Mouse (Mus musculus) embryonic facial prominence, embryonic 11.5 days (tissue): ENCODE data around the gene Atp11a. TPM values are rescaled to one million over a fixed set of nuclear protein-coding genes. Genes with fewer than 3 reads are reported as not detected.

ENCODE experiments used
- ATAC-seq: fragments of 200-750 bp; cut with Nextera tagmentation; replicated peaks from 2 replicates; pipeline ENCODE4 v1.8.0; 2017; ENCODE audit warnings: low read depth; ENCODE audit not compliant: insufficient number of reproducible peaks, low FRiP score, low TSS enrichment
- DNase-seq: peaks from one replicate; pipeline ENCODE4 v3.0.0-alpha.2; 2015; ENCODE audit warnings: low spot score
- H3K27ac ChIP-seq: fragments of 300-500 bp; sonication (generic); replicated peaks from 2 replicates; pipeline ENCODE4 v1.5.1; 2014; ENCODE audit warnings: mild to moderate bottlenecking, low read depth, low read length, control low read depth
- H3K27me3 ChIP-seq: fragments of 300-500 bp; sonication (generic); 2 replicates; pipeline ENCODE4 v1.6.1; 2014; ENCODE audit warnings: mild to moderate bottlenecking, low read length, moderate library complexity, mixed read lengths; ENCODE audit not compliant: control insufficient read depth, insufficient read depth
- H3K36me3 ChIP-seq: fragments of 300-500 bp; sonication (generic); replicated peaks from 2 replicates; pipeline ENCODE4 v1.6.1; 2014; ENCODE audit warnings: low read depth, mild to moderate bottlenecking, low read length, moderate library complexity, mixed read lengths; ENCODE audit not compliant: control insufficient read depth, insufficient read depth
- H3K4me1 ChIP-seq: fragments of 300-500 bp; sonication (generic); 2 replicates; pipeline ENCODE4 v1.6.1; 2014; ENCODE audit warnings: low read length, mixed read lengths; ENCODE audit not compliant: control insufficient read depth, insufficient read depth
- H3K4me2 ChIP-seq: fragments of 300-500 bp; sonication (generic); 2 replicates; pipeline ENCODE4 v1.6.1; 2014; ENCODE audit warnings: low read depth, mild to moderate bottlenecking, control low read depth, low read length, moderate library complexity
- H3K4me3 ChIP-seq: fragments of 300-500 bp; sonication (generic); 2 replicates; pipeline ENCODE4 v1.5.1; 2014; ENCODE audit warnings: low read depth, low read length, control low read depth
- H3K9ac ChIP-seq: fragments of 300-500 bp; sonication (generic); replicated peaks from 2 replicates; pipeline ENCODE4 v1.6.1; 2014; ENCODE audit warnings: mild to moderate bottlenecking, control low read depth, low read length
- H3K9me3 ChIP-seq: fragments of 300-500 bp; sonication (generic); replicated peaks from 2 replicates; pipeline ENCODE4 v1.6.1; 2016; ENCODE audit warnings: mild to moderate bottlenecking, low read length, inconsistent platforms, mixed read lengths; ENCODE audit not compliant: control insufficient read depth
- WGBS: fragments of 180-500 bp; shearing (Covaris S2); extraction: QIAGEN DNeasy Blood & Tissue Kit; methylation state at CpG from one replicate; pipeline ENCODE4 v1.1.7; 2014; 5-methylcytosine and 5-hydroxymethylcytosine counted together
- polyA plus RNA-seq: library from polyadenylated mRNA; unstranded; fragments of >200 nt; fragmentation: Nextera tagmentation; extraction: Ambion mirVana; gene quantifications from 2 replicates; pipeline ENCODE4 v1.2.1, GENCODE M21; 2014

Atp11a gene
- polyA plus RNA-seq, 1 experiment from 2014 or later, result 11.6 TPM

GRCm38 (mm10) chr8:12877126-12877525, 120.3 kb downstream of the Atp11a start:
- no peaks in the 10 kb centered on the region for H3K4me1 ChIP-seq
- ATAC-seq, result no peak
- DNase-seq, result no peak

GRCm38 (mm10) chr8:12880163-12880562, 123.3 kb downstream of the Atp11a start:
- Histone ChIP-seq H3K4me2 (no peak overlapping the region), H3K4me3 (no peak overlapping the region), H3K4me1 (no peaks in the 10 kb centered on the region), H3K27me3 (no peaks in the 10 kb centered on the region), H3K36me3 (no peaks in the 10 kb centered on the region; the same call in 1 of the 2 replicates), H3K9me3 (no peaks in the 10 kb centered on the region), H3K9ac (no peak overlapping the region), H3K27ac (no peak overlapping the region)
- ATAC-seq (no peak), DNase-seq (no peak)
- 82% methylated on average over 6 of the region's 6 CpGs for WGBS

More at GRCm38 (mm10) chr8:12877126-12877525, 120.3 kb downstream of the Atp11a start:
- Histone ChIP-seq H3K27me3 (peaks cover 7% of the 10 kb centered on the region), H3K36me3 (no peaks in the 10 kb centered on the region), H3K4me3 (no peak overlapping the region), H3K27ac (no peak overlapping the region), H3K4me2 (no peak overlapping the region), H3K9ac (no peak overlapping the region), H3K9me3 (no peaks in the 10 kb centered on the region)
- 77% methylated on average over 6 of the region's 6 CpGs for whole genome bisulfite sequencing

GRCm38 (mm10) chr8:12883051-12884004, 126.5 kb downstream of the Atp11a start:
- no peak overlapping the region for H3K9ac ChIP-seq

GRCm38 (mm10) chr8:12887772-12888435, 131.1 kb downstream of the Atp11a start:
- Histone ChIP-seq H3K27me3 (no peaks in the 10 kb centered on the region), H3K36me3 (no peaks in the 10 kb centered on the region; the same call in 1 of the 2 replicates), H3K9me3 (no peaks in the 10 kb centered on the region), H3K4me1 (no peaks in the 10 kb centered on the region), H3K4me3 (no peak overlapping the region), H3K9ac (no peak overlapping the region), H3K4me2 (no peak overlapping the region), H3K27ac (no peak overlapping the region)
- WGBS, result 83% methylated on average over 16 of the region's 16 CpGs
- DNase-seq (no peak), ATAC-seq (no peak)

More at GRCm38 (mm10) chr8:12883051-12884004, 126.5 kb downstream of the Atp11a start:
- Histone ChIP-seq H3K27me3 (no peaks in the 10 kb centered on the region), H3K4me2 (no peak overlapping the region), H3K4me1 (no peaks in the 10 kb centered on the region), H3K27ac (no peak overlapping the region), H3K9me3 (no peaks in the 10 kb centered on the region), H3K4me3 (no peak overlapping the region), H3K36me3 (no peaks in the 10 kb centered on the region; the same call in 1 of the 2 replicates)
- WGBS, result 75% methylated on average over 21 of the region's 21 CpGs
- ATAC-seq (no peak; the same call in 1 of the 2 replicates), DNase-seq (no peak)

GRCm38 (mm10) chr8:12889046-12889598, 132.3 kb downstream of the Atp11a start:
- H3K36me3 ChIP-seq, result no peaks in the 10 kb centered on the region; the same call in 1 of the 2 replicates
- no peak for DNase-seq
- no peaks in the 10 kb centered on the region for H3K4me1 ChIP-seq
- no peaks in the 10 kb centered on the region for H3K9me3 ChIP-seq
- H3K4me3 ChIP-seq, result no peak overlapping the region
- no peak overlapping the region for H3K27ac ChIP-seq
- H3K4me2 ChIP-seq, result no peak overlapping the region
- ATAC-seq, result no peak
- 82% methylated on average over 11 of the region's 11 CpGs for WGBS
- H3K27me3 ChIP-seq, result no peaks in the 10 kb centered on the region
- no peak overlapping the region for H3K9ac ChIP-seq

GRCm38 (mm10) chr8:12892882-12893446, 136.2 kb downstream of the Atp11a start:
- H3K4me3 ChIP-seq, result no peak overlapping the region

GRCm38 (mm10) chr8:12893797-12894578, 137.2 kb downstream of the Atp11a start:
- no peak for DNase-seq
- ATAC-seq, result no peak

More at GRCm38 (mm10) chr8:12892882-12893446, 136.2 kb downstream of the Atp11a start:
- H3K4me2 ChIP-seq, result no peak overlapping the region
- H3K9ac ChIP-seq, result no peak overlapping the region
- H3K36me3 ChIP-seq, result no peaks in the 10 kb centered on the region
- H3K27me3 ChIP-seq, result no peaks in the 10 kb centered on the region
- no peaks in the 10 kb centered on the region for H3K4me1 ChIP-seq
- WGBS, result 76% methylated on average over 5 of the region's 5 CpGs
- no peak overlapping the region for H3K27ac ChIP-seq
- no peaks in the 10 kb centered on the region for H3K9me3 ChIP-seq
- ATAC-seq (no peak), DNase-seq (no peak)

More at GRCm38 (mm10) chr8:12893797-12894578, 137.2 kb downstream of the Atp11a start:
- H3K27me3 ChIP-seq, result no peaks in the 10 kb centered on the region
- no peak overlapping the region for H3K27ac ChIP-seq
- no peaks in the 10 kb centered on the region for H3K4me1 ChIP-seq
- no peak overlapping the region for H3K4me2 ChIP-seq
- WGBS, result 81% methylated on average over 12 of the region's 12 CpGs
- H3K4me3 ChIP-seq, result no peak overlapping the region
- H3K9me3 ChIP-seq, result no peaks in the 10 kb centered on the region
- H3K36me3 ChIP-seq, result no peaks in the 10 kb centered on the region
- H3K9ac ChIP-seq, result no peak overlapping the region
